Mouse (Mus musculus): ENCODE results near the gene Bbip1. TPM values are rescaled to one million over a fixed set of nuclear protein-coding genes. Genes with fewer than 3 reads are reported as not detected.

Gene Bbip1
- polyA plus RNA-seq, 1 experiment from 2014 or later: 135 TPM

GRCm38 (mm10) chr19:53962511-53962910 lies 18.1 kb upstream of the Bbip1 start:
- Histone ChIP-seq H3K4me3 (replicated peaks) (no peak overlapping the region), H3K9me3 (replicated peaks) (no peaks in the 10 kb centered on the region), H3K4me2 (no peak overlapping the region), H3K9ac (replicated peaks) (no peak overlapping the region), H3K4me1 (no peaks in the 10 kb centered on the region), H3K27me3 (replicated peaks) (no peaks in the 10 kb centered on the region), H3K36me3 (no peaks in the 10 kb centered on the region), H3K27ac (replicated peaks) (no peak overlapping the region)
- 93% methylated on average over 4 of the region's 4 CpGs for WGBS
- ATAC-seq (ENCODE audit: low FRiP score): no peak

GRCm38 (mm10) chr19:53957513-53957912 lies 13.1 kb upstream of the Bbip1 start:
- no peaks in the 10 kb centered on the region for H3K27me3 ChIP-seq (replicated peaks)
- H3K36me3 ChIP-seq: no peaks in the 10 kb centered on the region
- H3K4me1 ChIP-seq: peaks cover 3% of the 10 kb centered on the region; the same call in 1 of the 2 replicates
- no peaks in the 10 kb centered on the region for H3K9me3 ChIP-seq (replicated peaks)
- H3K27ac ChIP-seq (replicated peaks): no peak overlapping the region
- 93% methylated on average over 2 of the region's 2 CpGs for WGBS
- no peak overlapping the region for H3K9ac ChIP-seq (replicated peaks)
- no peak overlapping the region for H3K4me3 ChIP-seq (replicated peaks)
- H3K4me2 ChIP-seq: no peak overlapping the region
- no peak for ATAC-seq (ENCODE audit: low FRiP score)

- no peaks in the 10 kb centered on the region for H3K9me3 ChIP-seq (replicated peaks)
- H3K4me3 ChIP-seq (replicated peaks): peak overlapping the region; percentile 95
- peak overlapping the region; percentile 67 for H3K4me2 ChIP-seq
- under 1% methylated on average over 41 of the region's 69 CpGs for WGBS
- ATAC-seq (ENCODE audit: low FRiP score): peak; percentile 19
- peak overlapping the region; percentile 99 for H3K27ac ChIP-seq (replicated peaks)
- H3K36me3 ChIP-seq: no peaks in the 10 kb centered on the region
- peak overlapping the region; percentile 94 for H3K9ac ChIP-seq (replicated peaks)
- H3K27me3 ChIP-seq (replicated peaks): no peaks in the 10 kb centered on the region
- peaks cover 22% of the 10 kb centered on the region for H3K4me1 ChIP-seq
These were observed 980 bp upstream of the Bbip1 start for GRCm38 (mm10) chr19:53945171-53946042.

- peak overlapping the region; percentile 95 for H3K4me3 ChIP-seq (replicated peaks)
- peak overlapping the region; percentile 94 for H3K9ac ChIP-seq (replicated peaks)
- peaks cover 22% of the 10 kb centered on the region for H3K4me1 ChIP-seq
- under 1% methylated on average over 30 of the region's 47 CpGs for WGBS
- no peak for ATAC-seq (ENCODE audit: low FRiP score)
- H3K27me3 ChIP-seq (replicated peaks): no peaks in the 10 kb centered on the region
- H3K4me2 ChIP-seq: peak overlapping the region; percentile 67
- no peaks in the 10 kb centered on the region for H3K36me3 ChIP-seq
- peak overlapping the region; percentile 99 for H3K27ac ChIP-seq (replicated peaks)
- no peaks in the 10 kb centered on the region for H3K9me3 ChIP-seq (replicated peaks)
These were observed 351 bp upstream of the Bbip1 start for GRCm38 (mm10) chr19:53944786-53945169.

- H3K27ac ChIP-seq (replicated peaks): 0 out of 2 replicates have a peak overlapping the region, but pooled peaks have one; percentile 37
- WGBS: 95% methylated on average over 2 of the region's 2 CpGs
- H3K9ac ChIP-seq (replicated peaks): peak overlapping the region; percentile 14; the same call in 1 of the 2 replicates
- no peak overlapping the region for H3K4me3 ChIP-seq (replicated peaks)
- H3K36me3 ChIP-seq: peaks cover 8% of the 10 kb centered on the region
- ATAC-seq (ENCODE audit: low FRiP score): no peak
- H3K27me3 ChIP-seq (replicated peaks): no peaks in the 10 kb centered on the region
- H3K4me2 ChIP-seq: peak overlapping the region; percentile 59; the same call in 1 of the 2 replicates
- H3K9me3 ChIP-seq (replicated peaks): no peaks in the 10 kb centered on the region
- H3K4me1 ChIP-seq: peaks cover 21% of the 10 kb centered on the region
These were observed 2.1 kb downstream of the Bbip1 start for GRCm38 (mm10) chr19:53942342-53942741.

GRCm38 (mm10) chr19:53941139-53941538 lies 3.3 kb downstream of the Bbip1 start:
- peaks cover 12% of the 10 kb centered on the region for H3K36me3 ChIP-seq
- no peak overlapping the region for H3K9ac ChIP-seq (replicated peaks)
- ATAC-seq (ENCODE audit: low FRiP score): no peak
- no peak overlapping the region for H3K4me3 ChIP-seq (replicated peaks)
- H3K27ac ChIP-seq (replicated peaks): no peak overlapping the region
- H3K4me2 ChIP-seq: no peak overlapping the region
- 92% methylated on average over 4 of the region's 4 CpGs for WGBS
- H3K9me3 ChIP-seq (replicated peaks): no peaks in the 10 kb centered on the region
- H3K27me3 ChIP-seq (replicated peaks): no peaks in the 10 kb centered on the region
- H3K4me1 ChIP-seq: peaks cover 14% of the 10 kb centered on the region

- Histone ChIP-seq H3K27me3 (replicated peaks) (no peaks in the 10 kb centered on the region), H3K4me1 (peaks cover 14% of the 10 kb centered on the region), H3K4me3 (replicated peaks) (no peak overlapping the region), H3K27ac (replicated peaks) (no peak overlapping the region), H3K9ac (replicated peaks) (no peak overlapping the region), H3K9me3 (replicated peaks) (no peaks in the 10 kb centered on the region), H3K4me2 (no peak overlapping the region), H3K36me3 (peaks cover 15% of the 10 kb centered on the region)
- 89% methylated on average over 4 of the region's 4 CpGs for WGBS
- no peak for ATAC-seq (ENCODE audit: low FRiP score)
These were observed 5.0 kb downstream of the Bbip1 start for GRCm38 (mm10) chr19:53939467-53939866.

GRCm38 (mm10) chr19:53934046-53934445 lies 10.4 kb downstream of the Bbip1 start:
- H3K4me1 ChIP-seq: no peaks in the 10 kb centered on the region
- H3K9me3 ChIP-seq (replicated peaks): no peaks in the 10 kb centered on the region
- H3K27ac ChIP-seq (replicated peaks): no peak overlapping the region
- H3K27me3 ChIP-seq (replicated peaks): no peaks in the 10 kb centered on the region
- H3K36me3 ChIP-seq: peaks cover 51% of the 10 kb centered on the region
- ATAC-seq (ENCODE audit: low FRiP score): no peak
- no peak overlapping the region for H3K4me3 ChIP-seq (replicated peaks)
- H3K9ac ChIP-seq (replicated peaks): no peak overlapping the region
- no peak overlapping the region for H3K4me2 ChIP-seq

GRCm38 (mm10) chr19:53933050-53933449 lies 11.4 kb downstream of the Bbip1 start:
- no peak overlapping the region for H3K9ac ChIP-seq (replicated peaks)
- no peak overlapping the region for H3K27ac ChIP-seq (replicated peaks)
- no peak overlapping the region for H3K4me3 ChIP-seq (replicated peaks)
- ATAC-seq (ENCODE audit: low FRiP score): no peak
- H3K36me3 ChIP-seq: peaks cover 48% of the 10 kb centered on the region
- no peak overlapping the region for H3K4me2 ChIP-seq
- no peaks in the 10 kb centered on the region for H3K27me3 ChIP-seq (replicated peaks)
- H3K4me1 ChIP-seq: no peaks in the 10 kb centered on the region
- no peaks in the 10 kb centered on the region for H3K9me3 ChIP-seq (replicated peaks)

GRCm38 (mm10) chr19:53929218-53929617 lies 15.2 kb downstream of the Bbip1 start:
- H3K36me3 ChIP-seq: peaks cover 43% of the 10 kb centered on the region
- H3K27ac ChIP-seq (replicated peaks): no peak overlapping the region
- H3K9ac ChIP-seq (replicated peaks): no peak overlapping the region
- no peak overlapping the region for H3K4me3 ChIP-seq (replicated peaks)
- H3K9me3 ChIP-seq (replicated peaks): no peaks in the 10 kb centered on the region
- H3K27me3 ChIP-seq (replicated peaks): no peaks in the 10 kb centered on the region
- H3K4me1 ChIP-seq: no peaks in the 10 kb centered on the region
- no peak for ATAC-seq (ENCODE audit: low FRiP score)
- H3K4me2 ChIP-seq: no peak overlapping the region
- WGBS: 92% methylated on average over 3 of the region's 3 CpGs

- H3K27me3 ChIP-seq (replicated peaks): no peaks in the 10 kb centered on the region
- no peak overlapping the region for H3K4me3 ChIP-seq (replicated peaks)
- H3K27ac ChIP-seq (replicated peaks): no peak overlapping the region
- H3K9me3 ChIP-seq (replicated peaks): no peaks in the 10 kb centered on the region
- 95% methylated on average over 1 of the region's 1 CpGs for WGBS
- H3K4me2 ChIP-seq: no peak overlapping the region
- H3K36me3 ChIP-seq: peaks cover 34% of the 10 kb centered on the region
- no peaks in the 10 kb centered on the region for H3K4me1 ChIP-seq
- no peak for ATAC-seq (ENCODE audit: low FRiP score)
- H3K9ac ChIP-seq (replicated peaks): no peak overlapping the region
These were observed 17.7 kb downstream of the Bbip1 start for GRCm38 (mm10) chr19:53926705-53927104.

GRCm38 (mm10) chr19:53925338-53925751 lies 19.1 kb downstream of the Bbip1 start:
- no peaks in the 10 kb centered on the region for H3K27me3 ChIP-seq (replicated peaks)
- H3K9me3 ChIP-seq (replicated peaks): no peaks in the 10 kb centered on the region
- no peak overlapping the region for H3K4me2 ChIP-seq
- H3K9ac ChIP-seq (replicated peaks): no peak overlapping the region
- WGBS: 90% methylated on average over 2 of the region's 2 CpGs
- H3K4me3 ChIP-seq (replicated peaks): no peak overlapping the region
- no peak for ATAC-seq (ENCODE audit: low FRiP score)
- H3K4me1 ChIP-seq: no peaks in the 10 kb centered on the region
- peaks cover 30% of the 10 kb centered on the region for H3K36me3 ChIP-seq
- H3K27ac ChIP-seq (replicated peaks): no peak overlapping the region

Measured in neural tube, embryonic 15.5 days (tissue).